Mouse (Mus musculus) lung, adult 2 months (tissue): ENCODE data around the gene Sebox.

Experiments used
- CTCF ChIP-seq: fragments of 200-500 bp; IDR thresholded peaks from 2 replicates; pipeline ENCODE4 v1.5.1; 2011; ENCODE audit warnings: mild to moderate bottlenecking, low read length, control low read depth; ENCODE audit not compliant: insufficient read depth
- POLR2A ChIP-seq: fragments of 200-500 bp; IDR thresholded peaks from 2 replicates; pipeline ENCODE4 v1.6.1; 2011; ENCODE audit warnings: low read depth, mild to moderate bottlenecking, control low read depth, low read length, borderline replicate concordance; ENCODE audit errors: extremely low read depth

GRCm38 (mm10) chr11:78497071-78497541, 6.1 kb upstream of the Sebox start:
- TF ChIP-seq CTCF (no peak), POLR2A (no peak)
